Mouse (Mus musculus) cerebellum, adult 2 months (tissue): ENCODE measurements at regions not wholly inside any gene's neighbourhood (a gene's known extent, or its start where the extent isn't known, plus 50 kb on each side); places are given as distances from the start of the nearest gene placed in this dataset.

Experiments
- CTCF ChIP-seq: fragments of 200-500 bp; IDR thresholded peaks from 2 replicates; pipeline ENCODE4 v1.5.1; 2011; ENCODE audit warnings: low read depth, mild to moderate bottlenecking, control low read depth, low read length, moderate library complexity, borderline replicate concordance; ENCODE audit not compliant: insufficient read depth
- POLR2A ChIP-seq: fragments of 200-500 bp; IDR thresholded peaks from 2 replicates; pipeline ENCODE4 v1.6.1; 2011; ENCODE audit warnings: low read length, control low read depth, borderline replicate concordance; ENCODE audit not compliant: insufficient read depth

GRCm38 (mm10) chr6:143375951-143376713 is 209.1 kb downstream of the Etnk1 start:
- TF ChIP-seq CTCF (no peak), POLR2A (no peak)
